Mouse (Mus musculus): ENCODE results near the gene Dis3l.

The Dis3l gene

DNA sequence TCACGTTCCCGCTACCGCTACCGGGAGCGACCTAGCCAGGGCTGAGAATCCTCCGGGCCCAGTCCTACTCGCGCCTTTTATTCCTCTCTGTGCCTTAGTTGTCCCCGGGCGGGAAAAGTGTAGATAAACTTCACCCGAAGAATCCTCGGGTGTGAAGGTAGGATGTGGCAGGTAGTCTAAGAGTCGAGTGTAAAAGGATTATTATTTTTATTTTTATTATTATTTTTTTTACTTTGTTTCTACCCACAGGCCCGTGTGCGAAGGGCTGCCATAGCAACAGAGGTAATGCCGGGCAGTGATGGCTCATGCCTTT, at the start of gene Dis3l:
Dis3l (minus strand) TSS at position 35 of the 313 bp plus-strand sequence.
- DNase-seq, result no peak

DNA sequence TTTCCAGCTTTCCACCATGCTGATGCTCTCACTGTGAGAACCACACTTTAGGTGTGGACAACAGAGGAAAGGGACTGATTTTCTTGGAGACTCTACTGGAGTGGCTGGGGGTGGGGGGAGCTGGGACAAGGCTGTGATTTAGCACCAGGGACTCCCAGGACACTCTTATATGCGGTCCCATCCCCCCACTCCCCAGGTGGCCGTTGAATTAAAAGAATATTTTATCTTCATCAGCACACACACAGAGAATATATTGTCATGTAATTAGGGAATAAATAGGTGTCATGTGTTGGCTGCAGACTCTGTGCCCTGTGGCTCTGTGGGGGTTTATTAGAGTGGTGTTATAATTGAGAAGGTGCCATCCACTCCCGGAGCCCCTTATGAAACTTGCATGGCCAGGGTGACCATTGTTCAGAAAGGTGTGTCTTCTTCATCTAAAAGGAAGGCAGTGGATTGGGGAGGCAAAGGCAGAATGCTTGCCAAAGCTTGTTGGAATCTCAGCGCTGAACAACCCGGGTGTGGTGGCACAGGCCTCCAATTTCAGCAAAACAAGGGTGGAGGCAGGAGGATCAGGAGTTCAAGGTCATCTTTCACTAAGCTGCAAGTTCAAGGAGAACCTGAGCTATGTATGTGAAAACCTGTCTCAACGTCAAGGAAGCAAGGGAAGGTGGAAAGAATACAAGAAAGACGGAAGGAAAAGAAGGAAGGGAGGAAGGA, 48.6 kb upstream of the Dis3l start:
- no peak for DNase-seq

DNA sequence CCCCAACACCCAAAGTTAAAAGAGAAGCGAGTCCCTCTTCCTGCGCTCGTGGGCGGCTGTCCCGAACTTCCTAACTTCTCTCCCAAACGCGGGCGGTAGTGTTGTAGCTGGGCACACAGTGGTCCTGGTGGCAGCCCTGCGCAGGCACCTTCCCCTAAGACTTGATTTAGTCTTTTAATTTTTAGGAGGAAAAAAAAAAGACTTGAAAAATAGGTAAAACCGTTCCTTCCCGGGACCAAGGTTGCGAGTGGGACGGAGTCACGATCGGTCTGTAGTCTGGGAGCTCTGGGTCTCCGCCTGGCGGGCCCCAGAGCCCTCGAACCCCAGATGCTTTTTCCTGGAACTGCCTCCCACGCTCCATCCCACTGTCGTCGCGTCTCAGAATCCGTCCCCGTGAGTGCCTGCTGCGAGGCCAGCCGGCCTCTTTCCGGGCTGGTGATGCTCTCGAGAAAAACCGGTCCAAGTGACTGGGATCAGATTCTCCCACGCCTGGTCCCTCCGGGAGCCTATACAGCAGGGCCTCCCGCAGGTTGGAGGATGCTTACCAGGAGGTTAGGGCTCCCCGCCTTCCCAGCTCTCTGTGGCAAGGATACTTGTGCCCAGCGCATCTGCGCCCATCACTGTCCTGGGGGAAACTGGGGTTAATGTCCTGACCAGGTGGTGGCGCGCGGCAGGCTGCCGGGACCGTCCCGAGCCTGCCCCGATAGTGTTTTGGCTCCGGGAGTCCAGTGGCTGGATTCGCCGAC, 45.6 kb upstream of the Dis3l start:
- no peak for DNase-seq

DNA sequence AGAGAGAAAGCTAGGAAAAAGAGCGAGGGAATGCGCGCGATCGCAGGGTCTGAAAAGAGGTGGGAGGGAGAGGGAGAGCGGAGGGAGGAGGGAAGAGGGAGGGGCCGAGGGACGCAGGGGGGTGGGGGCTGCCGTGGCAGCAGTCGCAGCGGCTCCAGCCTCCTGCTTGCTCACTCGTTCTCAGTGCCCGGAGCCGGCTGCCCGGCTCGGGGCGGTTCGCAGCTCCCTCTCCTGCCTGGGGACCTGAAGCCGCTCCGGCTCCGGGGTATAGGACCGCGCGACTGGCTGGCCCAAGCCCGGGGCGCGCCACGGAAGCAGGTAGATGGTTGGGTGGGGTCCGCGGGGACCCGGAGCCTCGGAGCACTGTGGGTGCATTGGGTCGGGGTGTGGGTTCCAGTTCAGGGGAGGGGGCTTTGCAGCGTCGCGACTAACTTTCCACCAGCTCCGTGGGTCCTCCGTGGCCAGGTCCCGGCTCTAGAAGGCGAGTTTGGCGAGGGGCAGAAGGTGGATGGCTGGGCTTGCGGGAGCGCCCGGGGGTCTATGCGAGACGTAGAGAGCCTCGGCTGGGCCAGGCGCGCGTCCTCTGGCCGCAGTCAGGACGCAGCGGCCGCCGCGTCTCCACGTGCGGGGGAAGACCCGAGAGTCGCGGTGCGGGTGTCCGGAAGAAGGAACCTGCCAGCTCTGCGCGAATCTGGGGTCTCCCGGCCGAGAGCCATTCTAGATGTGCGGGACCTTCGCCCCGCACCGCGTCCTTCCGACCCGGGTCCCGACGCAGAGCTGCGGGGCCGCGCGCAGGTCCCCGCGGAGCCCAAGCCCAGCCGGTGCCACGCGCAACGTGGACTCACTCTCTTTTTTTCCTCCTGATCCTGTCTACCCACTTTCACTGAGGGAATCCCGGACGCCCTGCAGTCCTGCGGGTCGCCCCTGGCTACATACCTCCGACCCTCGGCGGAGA, 44.7 kb upstream of the Dis3l start, which contains the start of gene Megf11:
Megf11 (plus strand) TSS at position 116 of the 955 bp plus-strand sequence.
- DNase-seq, result peak; percentile 18

DNA sequence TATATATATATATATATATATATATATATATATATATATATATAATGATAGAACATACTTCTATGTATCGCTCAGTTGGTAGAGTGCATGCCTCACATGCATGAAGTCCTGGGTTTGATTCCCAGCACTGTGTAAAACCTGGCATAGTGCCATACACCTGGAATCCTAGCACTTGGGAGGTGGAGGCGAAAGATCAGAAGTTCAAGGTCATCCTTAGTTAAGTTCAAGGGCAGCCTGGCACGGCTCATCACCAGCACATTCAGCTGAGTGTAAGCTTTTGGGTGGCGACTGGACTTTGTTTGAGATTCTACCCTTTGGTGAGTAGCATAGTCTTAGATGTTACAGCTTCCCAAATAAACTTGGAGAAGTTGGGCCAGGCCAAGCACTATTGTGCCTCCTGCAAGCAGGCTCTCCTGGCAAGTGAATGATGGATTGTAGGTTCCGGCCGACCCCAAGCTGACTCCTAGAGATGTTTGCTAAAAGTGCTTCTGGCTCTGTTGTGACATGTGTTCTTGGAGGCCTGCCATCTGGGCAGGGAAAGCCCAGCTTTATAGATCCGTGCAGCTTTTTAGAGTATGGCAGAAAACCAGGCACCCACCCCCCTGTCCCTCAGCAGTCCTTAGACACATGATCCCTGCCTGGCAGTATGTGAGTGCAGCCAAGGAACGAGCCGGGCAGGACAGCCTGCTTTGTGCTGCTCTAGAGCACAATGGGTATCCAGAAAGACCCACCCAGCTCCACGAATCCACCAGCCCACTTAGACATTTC, 42.1 kb upstream of the Dis3l start:
- no peak for DNase-seq

DNA sequence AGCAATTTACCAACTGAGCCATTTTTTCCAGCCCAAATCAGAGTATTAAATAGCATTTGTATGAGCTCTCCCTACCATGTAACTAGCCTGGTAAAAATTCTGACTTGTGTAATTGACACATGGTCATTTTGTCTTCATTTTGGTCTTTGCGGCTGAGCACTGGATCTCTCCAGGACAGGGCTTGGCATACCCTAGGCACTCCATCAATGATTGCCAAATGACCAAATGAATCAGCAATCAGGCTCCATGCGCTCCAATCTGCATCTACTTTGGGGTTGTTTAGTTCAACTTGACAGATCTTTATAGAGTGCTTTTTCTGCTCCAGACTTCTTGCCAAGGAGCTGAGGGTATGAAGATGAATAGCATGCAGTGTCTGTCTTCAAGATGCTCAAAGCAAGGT, 35.3 kb upstream of the Dis3l start:
- no peak for DNase-seq

DNA sequence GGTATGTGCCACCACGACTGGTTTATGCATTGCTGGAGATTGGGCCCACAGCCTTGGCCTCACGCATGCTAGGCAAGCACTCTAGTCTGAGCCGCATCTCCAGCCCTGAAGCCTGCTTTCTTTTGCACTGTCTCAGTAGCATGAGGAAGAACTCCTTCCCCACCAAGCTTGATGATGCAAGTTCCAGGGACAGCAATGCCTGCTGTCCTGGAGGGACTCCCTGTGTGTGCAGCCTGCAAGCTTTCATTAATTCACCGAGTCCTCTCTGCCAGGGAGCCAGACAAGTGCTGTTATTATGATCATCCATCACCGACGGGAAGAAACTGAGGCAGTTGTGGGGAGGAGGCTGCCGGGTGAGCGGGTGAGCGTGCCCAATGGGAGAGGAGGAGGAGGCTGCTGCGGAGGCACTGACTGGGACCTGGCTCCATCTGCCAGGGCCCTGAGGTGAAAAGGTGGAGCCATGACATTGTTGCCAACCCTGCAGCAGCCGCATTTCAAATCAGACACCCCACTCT, 30.3 kb upstream of the Dis3l start:
- DNase-seq, result no peak

DNA sequence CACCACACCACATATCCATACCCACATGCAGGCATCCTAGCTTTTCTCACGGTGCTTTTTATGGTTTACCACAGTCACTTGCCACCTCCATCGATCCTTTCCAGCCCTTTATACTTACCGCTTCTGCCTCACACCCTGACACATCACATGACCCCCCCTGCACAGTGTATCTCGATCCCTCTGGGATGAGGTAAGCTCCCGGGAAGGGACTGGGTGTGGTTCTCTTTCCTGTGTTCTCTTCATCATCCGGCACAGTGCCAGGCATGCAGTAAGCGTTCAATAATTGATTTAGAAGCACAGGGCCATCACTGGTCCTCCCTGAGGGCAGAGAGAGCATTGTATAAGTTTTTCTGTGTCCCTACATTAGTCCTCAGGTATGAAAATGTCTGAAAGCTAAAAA, 28.8 kb upstream of the Dis3l start:
- DNase-seq, result no peak

DNA sequence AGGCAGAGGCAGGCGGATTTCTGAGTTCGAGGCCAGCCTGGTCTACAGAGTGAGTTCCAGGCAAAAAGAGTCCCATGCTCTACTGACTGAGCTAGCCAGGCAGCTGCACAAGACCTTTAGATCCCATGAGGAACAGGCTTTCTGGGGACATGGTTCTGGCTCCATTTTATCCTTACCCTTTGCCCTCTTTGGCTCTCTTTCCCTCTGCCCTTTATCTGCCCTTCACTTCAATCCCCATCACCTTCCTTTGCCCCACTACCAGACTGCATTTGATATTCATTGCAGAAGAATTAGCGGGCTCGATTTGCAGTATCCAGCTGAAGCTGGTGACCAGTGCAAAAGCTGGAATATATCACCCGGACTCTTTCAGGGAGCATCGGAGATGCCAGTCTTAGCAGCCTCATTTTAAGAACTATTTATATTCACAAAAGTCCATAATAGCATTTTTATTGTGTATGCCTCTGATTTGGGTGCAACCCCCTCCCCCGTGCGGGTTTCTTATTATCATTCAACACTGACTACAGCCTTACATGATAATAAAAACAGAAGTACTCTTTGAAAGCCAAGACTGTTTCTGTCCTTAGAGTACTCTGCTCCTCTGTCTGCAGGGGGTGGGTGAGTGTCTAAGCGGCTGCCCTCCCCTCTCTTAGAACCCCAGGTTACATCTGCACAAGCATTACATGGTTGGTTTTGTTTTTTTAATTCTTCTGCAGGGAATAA, 20.3 kb upstream of the Dis3l start:
- DNase-seq, result no peak

DNA sequence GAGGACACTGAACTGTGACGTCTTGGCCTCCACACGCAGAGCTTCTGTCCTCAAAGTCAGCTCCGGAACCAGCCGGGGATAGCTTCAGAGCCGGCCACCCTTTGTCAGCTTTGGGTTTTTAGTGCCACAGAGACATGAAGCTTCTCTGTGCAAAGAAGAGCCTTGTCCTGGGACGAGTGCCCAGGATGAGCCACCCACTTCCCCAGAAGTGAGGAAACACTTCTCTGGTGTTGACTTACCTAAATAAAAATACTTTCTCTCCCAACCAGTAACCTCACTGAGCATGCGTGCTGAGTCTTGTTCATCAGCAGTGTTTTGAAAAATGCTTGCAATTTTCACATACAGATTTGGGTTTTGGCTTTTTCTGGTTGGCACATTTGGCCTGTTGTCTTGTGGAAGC, 14.5 kb upstream of the Dis3l start:
- DNase-seq, result no peak

DNA sequence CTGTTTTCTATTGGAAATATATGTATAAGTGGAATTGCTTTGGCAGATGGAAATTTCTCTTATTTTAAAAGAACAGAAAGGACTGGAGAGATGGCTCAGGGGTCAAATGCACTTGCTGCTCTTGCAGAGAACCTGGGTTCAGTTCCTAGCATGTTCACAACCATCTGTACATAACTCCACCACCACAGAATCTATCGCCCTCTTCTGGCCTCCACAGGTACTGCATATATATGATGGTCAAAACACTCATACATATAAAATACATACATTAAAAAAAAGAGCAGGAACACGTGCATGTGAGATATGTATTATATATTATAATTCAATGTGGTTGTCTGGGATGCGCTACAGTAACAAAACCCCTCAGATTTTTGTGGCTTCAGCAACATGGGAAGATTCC, 10.1 kb upstream of the Dis3l start:
- DNase-seq, result no peak

DNA sequence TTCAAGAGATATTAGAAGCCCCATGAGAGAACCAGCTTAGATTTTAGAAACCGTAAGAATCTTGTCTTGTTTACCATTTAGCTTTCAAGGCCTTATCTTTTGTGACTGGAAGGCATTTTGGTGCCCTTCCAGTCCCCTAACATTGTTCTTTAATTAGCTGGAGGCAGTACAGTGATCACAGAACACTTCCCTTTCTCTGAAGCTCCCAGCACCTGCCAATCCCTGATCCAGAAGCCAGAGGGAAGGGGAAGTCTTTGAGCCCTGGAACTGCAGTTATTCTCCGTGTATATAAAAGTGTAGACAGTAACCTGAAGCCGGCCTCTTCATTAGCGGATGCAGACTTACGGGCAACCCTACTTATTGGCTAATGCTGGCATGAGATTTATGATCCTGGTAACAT, 8.4 kb upstream of the Dis3l start:
- DNase-seq, result no peak

DNA sequence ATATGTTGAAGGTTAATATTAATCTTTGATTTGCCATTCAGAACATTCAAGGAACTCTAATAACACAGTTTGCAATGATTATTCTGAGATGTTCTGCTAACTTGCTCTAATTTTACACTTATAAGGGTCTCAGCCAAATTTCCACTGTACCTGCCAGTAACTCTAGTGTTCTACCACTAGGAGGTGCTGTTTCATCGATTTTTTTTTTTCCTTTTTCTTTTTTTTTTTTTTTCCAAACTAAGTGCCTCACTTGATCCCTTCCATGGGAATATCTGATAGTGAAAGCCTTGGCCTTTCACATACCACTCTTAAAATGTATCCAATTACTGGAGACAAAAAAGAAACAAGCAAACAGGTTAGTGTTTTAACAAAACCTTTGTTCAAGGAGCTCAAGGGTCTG, 6.3 kb upstream of the Dis3l start:
- no peak for DNase-seq

DNA sequence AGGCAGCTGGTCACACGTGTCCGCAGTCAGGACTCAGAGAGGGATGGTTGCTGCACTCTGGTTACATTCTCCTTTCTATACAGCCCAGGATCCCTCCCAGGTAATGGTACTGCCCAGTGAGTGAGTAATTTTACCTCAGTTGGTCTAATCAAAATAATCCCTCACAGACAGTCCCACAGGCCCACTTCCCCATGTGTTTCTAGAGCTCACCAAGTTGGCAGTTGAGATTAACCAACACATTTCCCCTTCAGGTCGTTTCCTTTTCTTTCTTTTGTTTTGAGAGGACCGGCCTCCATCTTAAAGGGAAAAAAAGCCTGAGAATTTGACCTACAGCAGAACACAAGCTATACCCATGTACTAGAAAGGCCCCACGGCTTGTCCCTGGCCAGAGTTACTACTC, 4.8 kb upstream of the Dis3l start:
- DNase-seq, result no peak

DNA sequence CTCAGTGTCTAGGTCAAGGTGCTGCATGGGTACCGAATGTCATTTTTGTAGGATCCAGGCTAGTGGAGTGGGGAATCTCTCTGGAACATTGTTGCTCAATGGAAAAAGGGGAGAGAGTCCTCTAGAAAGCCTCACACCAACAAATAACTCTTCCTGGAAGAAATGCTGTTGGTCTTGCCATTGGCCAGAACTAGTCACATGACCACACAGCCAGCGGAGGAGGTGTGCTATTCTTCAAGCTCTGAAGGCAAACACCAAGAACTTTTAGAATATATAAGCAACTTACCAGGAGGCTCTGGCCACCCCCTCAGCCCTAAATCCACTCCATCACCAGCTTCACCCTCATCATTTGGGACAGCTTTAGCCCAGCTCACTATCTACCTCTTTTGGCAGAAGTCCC, 2.6 kb upstream of the Dis3l start:
- no peak for DNase-seq

DNA sequence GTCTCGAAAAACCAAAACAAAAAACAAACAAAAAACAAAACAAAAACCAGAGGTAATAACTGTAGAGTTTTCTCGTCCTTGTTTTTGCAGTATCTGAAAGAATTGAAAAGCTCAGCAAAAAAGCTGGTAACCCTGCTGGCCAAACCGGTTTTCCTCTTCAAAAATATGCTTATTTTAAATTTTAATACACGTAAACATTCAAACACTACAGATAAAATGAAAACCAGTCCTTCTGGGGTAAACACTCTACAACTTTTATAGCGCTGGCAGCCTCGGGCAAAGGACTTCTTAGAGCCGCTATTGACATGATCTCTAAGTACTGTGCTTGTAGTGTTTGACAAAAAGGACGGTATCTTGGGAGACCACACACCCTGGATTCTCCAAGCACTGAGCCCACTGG, 583 bp upstream of the Dis3l start:
- DNase-seq, result no peak

DNA sequence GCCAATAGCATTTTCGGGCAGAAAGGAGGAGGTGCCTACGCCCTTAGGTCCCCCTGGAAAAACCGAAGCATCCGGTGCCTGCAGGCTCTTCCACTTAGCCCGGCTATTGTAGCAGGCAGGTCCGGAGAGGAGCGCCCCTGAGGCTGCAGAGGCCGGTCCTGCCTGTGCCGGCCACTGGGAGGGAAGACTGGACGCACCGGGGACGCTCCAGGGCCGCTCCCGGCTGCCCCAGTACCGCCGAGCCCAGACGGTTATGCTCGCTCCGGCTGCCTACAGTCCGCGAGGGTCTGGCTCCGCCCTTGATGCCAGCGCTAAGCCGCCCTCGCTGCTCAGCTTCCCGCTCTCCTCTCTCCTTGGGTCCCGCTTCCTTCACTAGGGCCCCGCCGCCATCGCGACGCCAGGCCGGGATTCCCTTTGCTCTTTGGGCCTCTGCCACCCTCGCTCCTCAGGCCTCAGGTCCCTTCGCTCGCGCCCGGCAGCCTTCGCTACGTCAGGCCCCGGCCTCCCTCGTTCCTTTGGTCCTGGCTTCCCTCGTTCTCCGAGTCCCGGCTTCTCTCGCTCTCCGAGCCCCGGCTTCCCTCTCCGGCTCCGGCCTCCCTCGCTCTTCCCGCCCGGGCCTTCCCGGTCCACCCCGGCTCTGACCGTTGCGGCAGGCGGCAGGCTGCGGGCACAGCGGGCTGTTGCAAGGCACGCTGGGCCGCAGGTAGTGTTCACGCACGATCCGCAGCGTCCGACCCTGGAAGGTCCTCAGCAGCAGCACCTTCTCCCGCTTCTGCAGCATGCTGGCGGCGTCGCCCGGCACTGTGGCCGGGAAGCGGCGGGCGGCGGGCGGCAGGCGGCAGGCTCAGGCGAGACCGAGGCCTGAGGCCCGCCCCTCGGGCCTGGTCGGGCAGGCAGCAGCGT, 486 bp downstream of the Dis3l start:
- peak; percentile 48 for DNase-seq

DNA sequence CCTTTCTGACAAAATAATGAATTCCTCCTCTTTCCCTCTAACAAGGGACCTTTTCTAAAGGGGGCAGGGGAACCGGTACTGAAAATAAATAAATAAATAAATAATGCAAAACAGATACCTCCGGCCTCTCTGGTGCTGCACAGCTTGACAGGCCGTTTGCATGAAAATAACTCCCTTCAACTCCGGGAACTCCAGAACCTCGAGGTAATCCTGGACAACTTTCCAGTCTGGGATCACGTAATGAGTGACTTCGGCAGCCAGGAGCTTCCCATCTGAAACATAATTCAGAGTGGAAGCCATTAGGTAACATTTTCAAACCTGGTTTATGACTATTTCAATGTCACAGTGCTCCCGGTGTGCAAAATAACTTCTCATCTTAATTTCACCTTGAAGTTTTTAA, 1.7 kb downstream of the Dis3l start:
- no peak for DNase-seq

DNA sequence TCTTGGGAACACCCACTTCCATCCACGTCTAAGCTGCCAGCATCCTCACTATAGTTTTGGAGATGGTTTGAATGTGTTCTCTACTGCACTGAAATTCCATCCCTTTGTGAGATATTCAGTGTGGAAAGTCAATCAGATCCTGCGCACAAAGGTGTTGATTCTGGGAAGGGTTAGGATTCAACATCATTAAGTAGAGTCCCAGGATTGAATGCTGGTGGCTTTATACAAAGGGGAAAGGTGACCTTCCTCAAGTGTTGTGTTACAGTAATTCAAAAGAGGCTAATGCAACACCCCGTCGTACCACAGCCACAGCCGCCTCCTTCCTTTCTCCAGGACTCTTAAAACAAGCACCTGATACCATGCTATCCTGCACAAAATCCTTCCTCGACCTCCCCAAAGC, 5.3 kb downstream of the Dis3l start:
- DNase-seq, result no peak

DNA sequence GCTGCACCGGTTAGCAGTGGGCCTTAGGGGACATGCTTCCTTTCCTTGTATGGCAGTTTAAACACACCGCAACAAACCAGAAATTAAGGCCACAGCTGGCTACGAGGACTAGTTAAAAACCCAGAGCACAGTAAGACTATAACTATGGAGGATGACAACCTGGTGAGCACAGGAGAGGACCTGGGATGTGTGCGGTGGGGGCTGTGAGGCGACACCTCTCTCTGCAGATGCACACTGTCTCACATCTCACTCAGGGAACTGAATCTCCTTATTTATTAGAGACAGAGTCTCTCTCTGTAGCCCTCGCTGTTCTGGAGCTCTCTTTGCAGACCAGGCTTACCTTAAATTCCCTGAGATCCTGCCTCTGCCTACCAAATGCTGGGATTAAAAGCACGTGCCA, 17.1 kb downstream of the Dis3l start:
- DNase-seq, result no peak

DNA sequence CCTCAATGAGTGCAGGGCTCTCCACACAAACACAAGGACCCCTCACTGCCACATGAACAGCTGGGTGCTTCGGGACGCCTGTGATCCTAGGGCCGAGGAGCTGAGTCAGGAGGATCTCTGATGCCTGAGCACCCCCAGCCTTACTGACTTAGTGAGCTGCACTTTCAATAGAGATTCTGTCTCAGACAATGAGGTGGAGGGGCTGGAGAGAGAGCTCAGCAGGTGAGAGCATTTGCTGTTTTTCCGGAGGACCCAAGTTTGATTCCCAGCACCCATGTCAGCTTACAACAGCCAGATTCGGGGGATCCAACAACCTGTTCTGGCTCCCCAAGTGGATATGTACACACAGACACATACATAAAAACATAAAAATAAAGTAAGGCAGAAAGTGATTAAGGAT, 24.1 kb downstream of the Dis3l start:
- no peak for DNase-seq

All from layer of hippocampus, adult 9-11 months (tissue).